Mouse (Mus musculus) kidney, embryonic 16.5 days (tissue): ENCODE data around the gene Pigb. TPM values are rescaled to one million over a fixed set of nuclear protein-coding genes. Genes with fewer than 3 reads are reported as not detected.

Source experiments
- ATAC-seq: fragments of 200-750 bp; cut with Nextera tagmentation; 2 replicates; pipeline ENCODE4 v1.8.0; 2017; ENCODE audit warnings: moderate TSS enrichment; ENCODE audit not compliant: low FRiP score, low TSS enrichment
- H3K27ac ChIP-seq: fragments of 300-500 bp; sonication (generic); 2 replicates; pipeline ENCODE4 v1.5.1; 2014; ENCODE audit warnings: low read length
- H3K27me3 ChIP-seq: fragments of 300-500 bp; sonication (generic); 2 replicates; pipeline ENCODE4 v1.6.1; 2014; ENCODE audit warnings: low read length, control low read depth, mixed read lengths; ENCODE audit not compliant: insufficient read depth
- H3K36me3 ChIP-seq: fragments of 300-500 bp; sonication (generic); 2 replicates; pipeline ENCODE4 v1.6.1; 2014; ENCODE audit warnings: low read length, control low read depth, mixed read lengths; ENCODE audit not compliant: insufficient read depth
- H3K4me1 ChIP-seq: fragments of 300-500 bp; sonication (generic); 2 replicates; pipeline ENCODE4 v1.6.1; 2014; ENCODE audit warnings: low read length, control low read depth, mixed read lengths; ENCODE audit not compliant: insufficient read depth
- H3K4me2 ChIP-seq: fragments of 300-500 bp; sonication (generic); replicated peaks from 2 replicates; pipeline ENCODE4 v1.6.1; 2014; ENCODE audit warnings: low read depth, low read length
- H3K4me3 ChIP-seq: fragments of 300-500 bp; sonication (generic); 2 replicates; pipeline ENCODE4 v1.5.1; 2014; ENCODE audit warnings: mild to moderate bottlenecking, low read length
- H3K9ac ChIP-seq: fragments of 300-500 bp; sonication (generic); replicated peaks from 2 replicates; pipeline ENCODE4 v1.6.1; 2014; ENCODE audit warnings: low read length
- H3K9me3 ChIP-seq: fragments of 300-500 bp; sonication (generic); 2 replicates; pipeline ENCODE4 v1.6.1; 2016; ENCODE audit warnings: low read length, control low read depth
- WGBS: fragments of 180-500 bp; shearing (Covaris S2); extraction: QIAGEN DNeasy Blood & Tissue Kit; methylation state at CpG from one replicate; pipeline ENCODE4 v1.1.7; 2014; 5-methylcytosine and 5-hydroxymethylcytosine counted together
- microRNA-seq: library from miRNA; unstranded; fragments of <30 nt; microRNA quantifications from one replicate; pipeline ENCODE4, GENCODE M21; 2016
- polyA plus RNA-seq: library from polyadenylated mRNA; unstranded; fragments of >200 nt; fragmentation: Nextera tagmentation; extraction: Ambion mirVana; gene quantifications from 2 replicates; pipeline ENCODE4 v1.2.1, GENCODE M21; 2015

Gene Pigb
- polyA plus RNA-seq, 1 experiment from 2014 or later: 15.4 TPM

GRCm38 (mm10) chr9:72961346-72961745, 78.8 kb downstream of the Pigb start:
- Histone ChIP-seq H3K4me3 (no peak overlapping the region), H3K9me3 (no peaks in the 10 kb centered on the region), H3K4me2 (no peak overlapping the region), H3K9ac (0 out of 2 replicates have a peak overlapping the region, but pooled peaks have one; percentile 26), H3K27me3 (no peaks in the 10 kb centered on the region), H3K4me1 (peaks cover 6% of the 10 kb centered on the region), H3K36me3 (no peaks in the 10 kb centered on the region), H3K27ac (no peak overlapping the region; the same call in 1 of the 2 replicates)
- 69% methylated on average over 8 of the region's 8 CpGs for WGBS
- ATAC-seq: peak; percentile 24; the same call in 1 of the 2 replicates

DNA sequence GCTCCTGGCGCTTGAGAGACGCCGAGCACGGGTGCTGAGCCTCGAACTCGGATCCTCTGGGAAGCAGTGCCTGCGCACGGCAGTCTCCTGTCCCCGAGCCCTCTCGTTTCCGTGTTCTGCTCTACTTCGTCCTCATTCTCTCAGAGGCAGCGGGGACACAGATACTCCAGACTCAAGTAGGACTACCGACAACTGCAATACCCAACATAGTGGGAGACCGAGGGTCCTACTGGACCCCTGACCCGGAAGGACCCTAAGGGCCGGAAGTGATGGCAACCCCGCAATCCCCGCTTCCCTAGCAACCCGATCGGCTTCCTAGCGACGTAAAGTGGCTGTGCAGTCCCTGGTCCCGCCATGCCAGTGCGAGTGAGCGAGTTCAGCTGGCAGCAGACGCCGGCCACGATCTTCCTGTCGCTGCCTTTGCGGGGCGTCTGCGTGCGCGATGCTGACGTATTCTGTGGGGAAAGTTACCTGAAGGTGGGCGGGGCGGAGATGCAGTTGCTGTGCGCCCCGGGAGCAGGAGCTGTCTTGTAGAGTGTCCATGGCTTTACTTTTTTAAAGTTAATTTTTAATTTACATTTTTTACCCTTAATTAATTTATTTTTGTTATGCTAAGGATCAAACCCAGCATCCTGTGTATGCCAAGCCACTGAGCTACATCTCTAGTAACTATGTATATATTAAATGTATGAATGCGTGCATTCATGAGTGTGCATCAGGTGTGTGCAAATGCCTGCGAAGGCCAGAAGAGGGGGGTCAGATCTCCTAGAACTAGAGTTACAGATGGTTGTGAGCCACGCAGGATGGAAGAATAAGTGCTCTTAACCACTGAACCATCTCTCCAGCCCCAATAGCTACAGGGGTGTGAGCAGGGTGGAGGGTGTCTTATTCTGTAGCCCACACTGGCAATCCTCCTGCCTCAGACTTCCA, 81.4 kb downstream of the Pigb start, which contains the start of the genes Dyx1c1 and Gm44503:
Gene Dyx1c1, plus strand, starts transcription at position 265 of the 930 bp plus-strand sequence.
Gene Gm44503, plus strand, starts transcription at position 332 of the 930 bp plus-strand sequence.
- Histone ChIP-seq H3K4me1 (peaks cover 6% of the 10 kb centered on the region), H3K9me3 (no peaks in the 10 kb centered on the region), H3K4me3 (peak within 1 kb of the TSS; percentile 86), H3K9ac (peak within 1 kb of the TSS; percentile 72), H3K36me3 (no peaks in the 10 kb centered on the region), H3K4me2 (peak within 1 kb of the TSS; percentile 53), H3K27ac (peak within 1 kb of the TSS; percentile 36), H3K27me3 (no peaks in the 10 kb centered on the region)
- ATAC-seq: peak; percentile 92
- under 1% methylated on average over 43 of the region's 43 CpGs for WGBS

Small RNA genes lying within 50 kb of the gene (microRNA-seq; reads per million reads assigned to microRNA genes)
- not detected for gene Gm27353

Other genes with a start within 250 kb of the Pigb start
- 1.8 and 2.0 TPM in 2 replicates for gene Prtg, start 233.5 kb downstream of the Pigb start, polyA plus RNA-seq
- 4.3 and 5.2 TPM in 2 replicates for gene Pygo1, start 114.7 kb downstream of the Pigb start, polyA plus RNA-seq
- gene Dyx1c1, start 81.6 kb downstream of the Pigb start, polyA plus RNA-seq: 1.9 and 2.4 TPM in 2 replicates
- gene Gm44503, start 81.5 kb downstream of the Pigb start, polyA plus RNA-seq: not detected in 2 replicates
- gene Ccpg1os, start 55.0 kb downstream of the Pigb start, polyA plus RNA-seq: 19.5 and 23.7 TPM in 2 replicates
- 45.9 and 47.5 TPM in 2 replicates for gene Ccpg1, start 54.9 kb downstream of the Pigb start, polyA plus RNA-seq
- gene Rab27a, start 4.5 kb upstream of the Pigb start, polyA plus RNA-seq: 6.0 and 6.6 TPM in 2 replicates
- not detected in 2 replicates for gene Khdc3, start 61.5 kb upstream of the Pigb start, polyA plus RNA-seq
- not detected in 2 replicates for gene Gm20509, start 62.1 kb upstream of the Pigb start, polyA plus RNA-seq
- gene Rsl24d1, start 73.0 kb upstream of the Pigb start, polyA plus RNA-seq: 109 and 110 TPM in 2 replicates